Mouse (Mus musculus): Measurements from ENCODE around the gene Ntsr2. TPM values are rescaled to one million over a fixed set of nuclear protein-coding genes. Genes with fewer than 3 reads are reported as not detected.

Ntsr2 gene
- polyA plus RNA-seq (2012; fragmentation: generic; extraction: Trizol), result not detected
- long read RNA-seq, experiment 1, result 0 reads
- long read RNA-seq, experiment 2, result 0 reads

- H3ac ChIP-seq (ENCODE audit: control insufficient read depth, insufficient read length, low read depth), result no peak within 1 kb of the TSS
- no peak within 1 kb of the TSS for H3K4me3 ChIP-seq (ENCODE audit: insufficient read depth, poor library complexity, severe bottlenecking)
- no peaks in the 10 kb centered on the region for H3K36me3 ChIP-seq (ENCODE audit: control insufficient read depth, insufficient read depth)
- TF ChIP-seq MYOD1 (IDR thresholded peaks at IDR 0.05; ENCODE audit: control insufficient read depth, insufficient read length, low read depth), result no peak
- peaks cover 56% of the 10 kb centered on the region for H3K27me3 ChIP-seq (ENCODE audit: control insufficient read depth, insufficient read depth, insufficient read length)
- H3K79me2 ChIP-seq (ENCODE audit: control insufficient read depth, insufficient read depth), result no peaks in the 10 kb centered on the region
- no peaks in the 10 kb centered on the region for H3K79me3 ChIP-seq (ENCODE audit: low read depth)
These were observed at the start of gene Ntsr2 for GRCm38 (mm10) chr12:16653332-16654093. Ntsr2 (plus strand) TSS chr12:16653382.

DNA sequence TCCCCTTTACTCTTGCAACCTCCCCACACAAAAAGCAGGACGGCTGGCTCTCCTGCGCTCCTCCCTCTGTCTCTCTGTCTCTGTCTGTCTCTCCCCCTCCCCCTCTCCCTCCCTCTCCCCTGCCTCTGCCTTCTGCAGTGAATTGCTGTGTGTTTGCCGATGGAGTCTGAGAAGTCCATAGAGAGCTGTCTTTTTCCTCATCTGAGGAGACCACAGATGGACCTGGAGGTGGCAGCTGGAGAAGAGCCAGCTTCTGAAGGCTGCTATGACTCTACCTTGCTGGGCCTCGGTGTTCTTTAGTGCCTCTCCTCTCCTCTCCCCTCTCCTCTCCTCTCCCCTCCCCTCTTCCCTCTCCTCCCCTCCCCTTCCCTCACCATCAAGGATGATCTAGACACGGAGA is 47.6 kb upstream of the Ntsr2 start:
- no peak overlapping the region for H3ac ChIP-seq (ENCODE audit: control insufficient read depth, insufficient read length, low read depth)

GRCm38 (mm10) chr12:16610936-16611335 is 42.2 kb upstream of the Ntsr2 start, which contains the start of gene Lpin1:
Lpin1 (minus strand) TSS chr12:16610966.
- peaks cover 31% of the 10 kb centered on the region for H3K27me3 ChIP-seq (ENCODE audit: control insufficient read depth, insufficient read depth, insufficient read length)
- H3K79me3 ChIP-seq (ENCODE audit: low read depth), result no peaks in the 10 kb centered on the region
- no peaks in the 10 kb centered on the region for H3K36me3 ChIP-seq (ENCODE audit: control insufficient read depth, insufficient read depth)

More for the DNA sequence above, 47.6 kb upstream of the Ntsr2 start:
- no peak for TF ChIP-seq MYOG (IDR thresholded peaks at IDR 0.05; ENCODE audit: control insufficient read depth, extremely low read depth, insufficient read length)
- H3K79me3 ChIP-seq (ENCODE audit: low read depth), result no peaks in the 10 kb centered on the region
- no peaks in the 10 kb centered on the region for H3K36me3 ChIP-seq (ENCODE audit: control insufficient read depth, insufficient read depth)
- peaks cover 11% of the 10 kb centered on the region for H3K27me3 ChIP-seq (ENCODE audit: control insufficient read depth, insufficient read depth, insufficient read length)
- no peaks in the 10 kb centered on the region for H3K79me2 ChIP-seq (ENCODE audit: control insufficient read depth, insufficient read depth)
- H3K4me3 ChIP-seq (ENCODE audit: insufficient read depth, poor library complexity, severe bottlenecking), result no peak overlapping the region

DNA sequence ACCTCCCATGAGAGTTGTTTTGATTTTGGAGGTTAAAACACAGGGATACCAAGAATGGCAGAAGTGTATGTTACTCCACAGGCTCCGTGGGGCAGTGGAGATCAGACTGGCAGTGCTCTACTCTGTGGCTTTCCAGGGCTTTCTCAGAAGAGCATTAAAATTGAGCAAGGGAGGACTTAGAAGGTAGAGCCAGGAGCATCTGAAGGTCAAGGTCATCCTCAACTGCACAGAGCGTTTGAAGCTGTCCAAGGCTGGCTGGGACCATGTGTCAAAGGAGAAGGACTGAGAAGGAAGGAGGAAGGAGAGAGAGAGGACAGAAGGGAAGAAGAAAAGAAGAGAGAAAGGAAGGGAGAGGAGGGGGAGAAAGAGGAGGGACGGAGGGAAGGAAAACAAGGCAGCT is 38.6 kb upstream of the Ntsr2 start:
- H3K79me3 ChIP-seq (ENCODE audit: low read depth), result no peaks in the 10 kb centered on the region
- H3K4me3 ChIP-seq (ENCODE audit: insufficient read depth, poor library complexity, severe bottlenecking), result no peak overlapping the region
- no peaks in the 10 kb centered on the region for H3K79me2 ChIP-seq (ENCODE audit: control insufficient read depth, insufficient read depth)
- no peak for TF ChIP-seq MYOD1 (IDR thresholded peaks at IDR 0.05; ENCODE audit: control insufficient read depth, insufficient read length, low read depth)
- TF ChIP-seq MYOG (IDR thresholded peaks at IDR 0.05; ENCODE audit: control insufficient read depth, extremely low read depth, insufficient read length), result no peak
- TF ChIP-seq MAX (IDR thresholded peaks at IDR 0.05), result no peak
- no peak for TF ChIP-seq CTCF (IDR thresholded peaks at IDR 0.05; ENCODE audit: control insufficient read depth, insufficient read depth, insufficient read length)
- TF ChIP-seq FOSL1 (IDR thresholded peaks at IDR 0.05; ENCODE audit: insufficient read depth, low read length, poor library complexity, severe bottlenecking), result no peak
- no peak for TF ChIP-seq USF1 (IDR thresholded peaks at IDR 0.05; ENCODE audit: low read depth)
- no peak for TF ChIP-seq CEBPB (IDR thresholded peaks at IDR 0.05; ENCODE audit: low read depth)
- peaks cover 29% of the 10 kb centered on the region for H3K27me3 ChIP-seq (ENCODE audit: control insufficient read depth, insufficient read depth, insufficient read length)
- H3ac ChIP-seq (ENCODE audit: control insufficient read depth, insufficient read length, low read depth), result no peak overlapping the region
- no peaks in the 10 kb centered on the region for H3K36me3 ChIP-seq (ENCODE audit: control insufficient read depth, insufficient read depth)

More at GRCm38 (mm10) chr12:16610936-16611335, 42.2 kb upstream of the Ntsr2 start, which contains the start of gene Lpin1:
- Histone ChIP-seq H3ac (ENCODE audit: control insufficient read depth, insufficient read length, low read depth) (no peak within 1 kb of the TSS), H3K79me2 (ENCODE audit: control insufficient read depth, insufficient read depth) (no peaks in the 10 kb centered on the region), H3K4me3 (ENCODE audit: insufficient read depth, poor library complexity, severe bottlenecking) (no peak within 1 kb of the TSS)
- TF ChIP-seq FOSL1 (IDR thresholded peaks at IDR 0.05; ENCODE audit: insufficient read depth, low read length, poor library complexity, severe bottlenecking), result no peak
- TF ChIP-seq MAX (IDR thresholded peaks at IDR 0.05), result no peak
- no peak for TF ChIP-seq USF1 (IDR thresholded peaks at IDR 0.05; ENCODE audit: low read depth)
- TF ChIP-seq MYOG (IDR thresholded peaks at IDR 0.05; ENCODE audit: control insufficient read depth, extremely low read depth, insufficient read length), result no peak
- TF ChIP-seq CTCF (IDR thresholded peaks at IDR 0.05; ENCODE audit: control insufficient read depth, insufficient read depth, insufficient read length), result no peak
- no peak for TF ChIP-seq CEBPB (IDR thresholded peaks at IDR 0.05; ENCODE audit: low read depth)
- TF ChIP-seq MYOD1 (IDR thresholded peaks at IDR 0.05; ENCODE audit: control insufficient read depth, insufficient read length, low read depth), result no peak

GRCm38 (mm10) chr12:16615738-16616137 is 37.4 kb upstream of the Ntsr2 start:
- H3K79me2 ChIP-seq (ENCODE audit: control insufficient read depth, insufficient read depth), result no peaks in the 10 kb centered on the region
- H3K27me3 ChIP-seq (ENCODE audit: control insufficient read depth, insufficient read depth, insufficient read length), result peaks cover 29% of the 10 kb centered on the region
- H3K4me3 ChIP-seq (ENCODE audit: insufficient read depth, poor library complexity, severe bottlenecking), result no peak overlapping the region
- no peak overlapping the region for H3ac ChIP-seq (ENCODE audit: control insufficient read depth, insufficient read length, low read depth)
- no peaks in the 10 kb centered on the region for H3K36me3 ChIP-seq (ENCODE audit: control insufficient read depth, insufficient read depth)
- TF ChIP-seq USF1 (IDR thresholded peaks at IDR 0.05; ENCODE audit: low read depth) (no peak), MYOG (IDR thresholded peaks at IDR 0.05; ENCODE audit: control insufficient read depth, extremely low read depth, insufficient read length) (no peak), MAX (IDR thresholded peaks at IDR 0.05) (no peak), CTCF (IDR thresholded peaks at IDR 0.05; ENCODE audit: control insufficient read depth, insufficient read depth, insufficient read length) (no peak), FOSL1 (IDR thresholded peaks at IDR 0.05; ENCODE audit: insufficient read depth, low read length, poor library complexity, severe bottlenecking) (no peak), MYOD1 (IDR thresholded peaks at IDR 0.05; ENCODE audit: control insufficient read depth, insufficient read length, low read depth) (no peak), CEBPB (IDR thresholded peaks at IDR 0.05; ENCODE audit: low read depth) (no peak)
- no peaks in the 10 kb centered on the region for H3K79me3 ChIP-seq (ENCODE audit: low read depth)

Measured in C2C12 (cell line).